Mouse (Mus musculus) 3134 (cell line): ENCODE results near the gene Dnm3.

Experiments used
- DNase-seq: peaks from one replicate; pipeline ENCODE4 v3.0.0-alpha.2; 2011; ENCODE audit warnings: low spot score; ENCODE audit not compliant: insufficient read length; ENCODE audit errors: extremely low read depth

The Dnm3 gene

DNA sequence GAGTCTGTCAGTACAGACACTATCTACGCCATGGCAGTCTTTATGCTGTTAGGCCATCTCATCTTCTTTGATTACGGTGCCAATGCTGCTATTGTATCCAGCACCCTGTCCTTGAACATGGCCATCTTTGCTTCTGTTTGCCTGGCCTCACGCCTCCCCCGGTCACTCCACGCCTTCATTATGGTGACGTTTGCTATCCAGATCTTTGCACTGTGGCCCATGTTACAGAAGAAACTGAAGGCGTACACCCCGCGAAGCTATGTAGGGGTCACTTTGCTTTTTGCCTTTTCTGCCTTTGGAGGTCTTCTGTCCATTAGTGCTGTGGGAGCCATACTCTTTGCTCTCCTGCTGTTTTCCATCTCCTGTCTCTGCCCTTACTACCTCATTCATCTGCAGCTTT lies 507.0 kb downstream of the Dnm3 start:
- DNase-seq = no peak

DNA sequence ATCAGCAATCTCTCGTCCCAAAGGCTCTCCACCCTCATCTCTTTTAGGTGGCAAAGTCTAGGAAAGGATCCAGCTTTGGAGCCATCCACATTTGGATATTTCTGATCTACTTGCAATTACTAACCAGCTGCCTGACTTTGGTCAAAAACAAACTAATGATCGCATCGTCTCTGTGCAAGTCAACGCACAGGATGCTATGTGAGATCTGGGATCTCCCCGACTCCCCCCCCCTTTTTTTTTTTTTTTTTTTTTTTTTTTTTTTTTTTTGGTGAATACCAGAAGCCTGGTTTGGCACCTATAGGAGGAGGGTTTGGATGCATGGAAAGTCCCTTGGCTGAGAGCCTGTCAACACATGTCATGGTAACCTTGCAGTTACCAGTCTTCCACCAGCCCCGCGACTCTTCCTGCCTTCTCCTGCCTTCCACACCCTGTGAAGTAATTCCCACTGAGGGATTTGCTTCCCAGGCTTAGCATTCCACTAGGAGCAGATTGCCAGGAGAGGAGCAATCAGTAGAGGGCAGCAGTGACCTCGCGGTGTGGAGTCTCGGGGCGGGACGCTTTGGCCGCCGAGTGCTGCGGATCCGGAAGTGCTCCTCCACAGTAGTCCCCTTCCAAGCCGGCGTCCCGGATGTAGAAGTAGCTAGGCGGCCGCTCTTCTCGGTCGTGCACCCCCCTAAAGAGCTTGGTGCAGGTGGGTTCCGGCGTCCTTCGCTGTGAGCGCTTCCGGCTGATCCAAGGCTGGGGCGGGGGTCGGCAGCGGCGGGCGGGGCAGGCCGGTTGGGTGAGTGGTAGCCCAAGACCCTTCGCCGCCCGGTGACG lies 509.0 kb downstream of the Dnm3 start, which contains the start of gene Pigc:
Pigc (plus strand) TSS at position 598 of the 819 bp plus-strand sequence.
- DNase-seq = peak; percentile 95

DNA sequence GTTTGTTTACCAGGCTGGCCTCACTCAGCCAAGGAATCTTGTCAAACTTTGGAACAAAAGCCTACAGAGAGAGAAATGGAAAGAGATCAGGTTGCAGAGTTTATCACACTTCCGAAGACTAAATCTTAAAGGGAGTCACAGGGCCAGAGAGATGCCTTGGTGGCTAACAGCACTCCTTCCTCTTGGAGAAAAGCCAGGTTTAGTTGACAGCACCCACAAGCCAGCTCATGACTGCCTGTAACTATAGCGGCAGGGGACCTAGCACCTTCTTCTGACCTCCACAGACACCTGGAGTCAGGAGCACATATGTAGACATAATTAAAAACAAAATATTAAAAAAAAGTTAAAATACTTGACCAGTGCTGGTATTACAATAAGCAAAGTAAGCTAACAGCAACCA lies 509.9 kb downstream of the Dnm3 start:
- DNase-seq = no peak

DNA sequence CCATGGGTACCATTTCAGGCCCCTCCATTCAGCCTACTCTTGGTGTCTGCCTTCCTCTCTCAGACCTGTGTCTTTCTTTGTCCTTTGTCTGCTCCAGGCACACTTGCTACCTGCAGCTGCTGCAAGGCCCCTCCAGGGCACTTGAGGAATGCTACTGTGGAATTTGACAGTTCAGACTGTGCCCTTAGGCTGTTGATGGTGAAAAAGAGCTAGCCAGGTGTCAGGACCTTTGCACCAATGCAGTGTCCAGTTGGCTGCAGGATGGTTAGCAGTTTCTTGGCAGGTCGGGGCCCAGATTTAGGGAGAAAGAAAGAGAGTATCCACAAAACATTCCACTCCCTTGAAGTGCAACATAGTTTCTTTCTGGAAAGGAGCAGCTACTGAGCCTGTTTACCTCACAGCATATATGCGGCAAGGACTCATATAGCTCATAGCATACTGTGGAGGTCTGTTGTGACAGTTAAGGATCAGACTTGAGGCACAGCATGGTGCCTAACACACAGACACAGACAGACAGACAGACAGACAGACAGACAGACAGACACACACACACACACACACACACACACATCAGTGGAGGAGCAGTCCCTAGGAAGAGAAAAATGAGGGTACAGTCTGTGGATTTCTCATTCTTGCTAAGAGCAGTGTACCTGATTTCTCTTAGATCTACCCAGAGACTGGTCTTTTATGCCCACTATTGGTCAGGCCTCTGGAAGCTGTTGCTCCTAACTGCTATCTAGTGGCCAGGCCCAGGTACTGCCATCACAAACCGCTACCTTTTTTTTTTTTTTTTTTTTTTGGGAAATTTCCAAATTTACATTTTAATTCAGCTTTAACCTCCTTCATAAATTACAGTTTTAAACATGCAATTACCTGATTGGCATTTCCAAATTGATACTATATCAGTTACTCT lies 515.1 kb downstream of the Dnm3 start:
- DNase-seq = no peak

DNA sequence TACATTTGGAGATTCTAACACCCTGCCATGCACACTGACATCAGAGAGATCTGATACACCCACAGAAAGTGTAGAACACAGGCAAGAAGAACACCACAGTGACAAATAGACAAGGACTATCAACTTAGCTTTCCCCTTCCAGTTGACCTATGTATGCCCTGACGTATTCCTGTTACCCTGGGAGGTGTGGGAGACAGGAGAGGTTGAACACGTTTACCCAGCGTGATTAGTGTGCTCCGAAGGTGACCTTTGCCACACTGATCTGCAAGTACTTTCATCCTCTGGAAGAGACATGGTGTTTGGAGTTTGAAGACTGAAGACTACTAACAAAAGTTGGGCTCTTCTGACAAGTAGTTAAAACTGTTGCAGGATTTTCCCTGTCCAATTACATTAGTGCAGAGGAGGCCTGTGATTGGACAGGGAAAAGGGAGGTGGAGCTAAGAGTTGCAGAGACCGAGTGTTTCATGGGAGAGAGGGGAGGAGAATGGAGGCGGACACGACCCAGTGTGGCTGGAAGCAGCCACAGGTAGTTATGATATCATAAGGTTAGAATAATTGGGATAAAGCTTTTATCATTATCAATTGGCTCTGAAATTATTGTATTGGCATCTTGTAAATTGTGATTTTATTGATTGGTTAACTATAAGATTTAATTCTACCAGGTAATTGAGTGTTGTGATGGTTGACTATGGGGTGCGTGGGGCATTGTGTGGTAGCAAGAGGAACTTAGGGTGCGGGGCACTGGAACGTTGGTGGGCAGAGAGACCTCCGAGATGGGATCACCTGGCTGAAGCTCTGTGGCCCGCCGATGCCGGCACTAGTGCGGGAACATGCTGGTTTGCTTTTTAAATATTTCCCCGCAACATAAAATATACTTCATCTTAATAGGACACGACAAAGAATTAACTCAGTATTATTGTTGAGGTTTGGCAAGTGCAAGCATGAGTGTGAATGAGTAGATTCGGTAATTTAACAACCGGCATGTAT lies 519.6 kb downstream of the Dnm3 start:
- DNase-seq = no peak

DNA sequence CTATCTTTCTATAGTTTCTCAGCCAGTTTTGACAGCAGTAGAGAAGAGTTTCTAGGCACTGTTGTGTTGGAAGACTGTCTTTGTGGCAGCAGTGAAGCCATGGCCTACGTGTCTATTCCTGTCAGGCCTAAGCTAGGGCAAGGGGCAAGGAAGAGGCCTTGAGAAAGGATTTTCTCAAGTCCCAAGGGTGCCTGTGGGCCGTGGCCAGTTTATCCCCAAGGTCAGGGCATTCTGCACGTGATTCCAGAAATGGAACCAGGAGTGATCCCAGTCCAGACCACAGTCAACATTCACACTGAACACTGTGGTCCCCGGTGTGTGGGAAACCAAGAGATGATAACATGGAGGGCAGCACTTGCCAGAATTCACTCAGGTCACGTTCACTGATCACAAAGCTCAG lies 522.0 kb downstream of the Dnm3 start:
- DNase-seq = no peak

DNA sequence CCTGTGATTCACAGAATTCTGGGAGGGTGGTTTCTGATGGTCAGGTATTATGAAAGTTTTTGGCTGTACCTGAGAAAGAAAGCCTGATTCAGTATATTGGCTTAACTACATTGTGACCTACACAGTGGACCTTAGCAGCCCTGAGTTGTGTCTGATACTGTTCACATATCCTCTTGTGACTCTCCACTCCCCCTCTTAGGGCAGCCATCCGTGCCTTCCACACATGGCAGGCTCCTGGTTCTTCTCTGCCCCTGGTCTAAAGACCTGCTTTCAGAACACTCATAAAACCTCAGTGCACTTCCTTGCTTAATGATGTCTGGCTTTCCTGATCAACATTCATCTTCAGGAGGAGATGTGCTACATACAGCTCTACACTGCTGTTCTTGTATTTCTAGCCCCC lies 525.2 kb downstream of the Dnm3 start:
- DNase-seq = no peak

DNA sequence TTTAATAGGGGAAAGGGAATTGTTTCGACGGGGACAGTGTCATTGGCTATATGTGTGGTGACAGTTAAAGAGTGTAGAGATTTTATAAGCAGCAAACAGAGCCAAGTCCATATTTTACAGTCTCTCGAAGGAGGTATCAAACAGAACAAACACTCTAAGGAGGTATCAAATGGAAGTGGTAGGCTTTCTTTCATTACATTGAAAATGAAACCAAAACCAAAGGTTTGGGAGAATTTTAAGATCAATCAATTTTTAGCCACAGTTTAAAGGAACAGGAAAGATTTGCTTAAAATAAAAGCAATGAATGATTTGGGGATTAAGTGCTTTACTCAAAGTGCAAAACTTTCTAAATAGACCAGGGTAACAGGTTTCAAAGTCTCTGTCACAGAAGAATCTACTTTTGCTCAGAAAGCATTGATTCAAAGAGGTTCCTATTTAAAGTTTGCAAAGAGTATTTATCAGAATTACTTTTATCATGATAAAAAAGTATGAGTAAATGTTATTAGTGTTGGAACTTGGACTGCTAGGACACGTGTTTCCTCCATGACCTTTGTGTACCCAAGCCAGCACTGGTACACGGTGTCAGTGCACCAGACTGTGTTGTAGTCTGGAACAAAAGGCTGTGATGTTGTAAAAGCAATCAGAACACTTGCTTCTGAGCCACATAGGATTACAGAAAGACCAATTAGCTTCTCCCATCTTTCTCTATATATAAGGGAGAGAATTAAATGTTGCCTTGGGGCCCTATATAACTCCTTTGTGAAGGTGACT lies 526.6 kb downstream of the Dnm3 start:
- DNase-seq = no peak

DNA sequence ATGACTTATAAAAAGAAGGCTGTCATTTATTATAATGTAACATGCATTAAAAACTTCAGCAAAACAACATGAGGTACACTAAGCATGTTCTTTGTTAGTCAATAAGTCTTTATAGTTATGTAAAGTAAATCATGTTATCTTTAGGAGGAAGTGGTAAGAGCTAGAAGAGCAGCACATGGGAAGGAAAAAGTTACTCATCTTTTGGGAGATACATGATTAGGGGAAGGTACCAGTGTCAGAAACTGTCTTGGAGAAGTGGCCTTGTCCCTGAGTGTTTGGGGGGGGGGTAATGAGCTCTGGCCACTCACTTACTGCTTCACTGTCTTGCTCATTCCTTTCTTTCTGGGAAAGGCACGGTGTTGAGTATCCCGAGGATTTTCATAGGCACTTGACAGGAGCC lies 535.8 kb downstream of the Dnm3 start:
- no peak for DNase-seq
